Mouse (Mus musculus) heart, adult 2 months (tissue): ENCODE measurements around the gene Aox2. TPM values are rescaled to one million over a fixed set of nuclear protein-coding genes. Genes with fewer than 3 reads are reported as not detected.

Source experiments
- DNase-seq, 2 experiments: peaks; one replicate each; pipeline ENCODE4 v3.0.0; 2021
- H3K27ac ChIP-seq: fragments of 200-600 bp; 2 replicates; pipeline ENCODE4 v1.8.1; 2022
- H3K27me3 ChIP-seq: fragments of 200-500 bp; 2 replicates; pipeline ENCODE4 v1.6.1; 2012; ENCODE audit warnings: mild to moderate bottlenecking, low read length, inconsistent platforms, mixed read lengths; ENCODE audit not compliant: control insufficient read depth, insufficient read depth
- H3K36me3 ChIP-seq: fragments of 200-500 bp; 2 replicates; pipeline ENCODE4 v1.6.1; 2012; ENCODE audit warnings: low read length, inconsistent platforms; ENCODE audit not compliant: control insufficient read depth, insufficient read depth
- H3K4me1 ChIP-seq: fragments of 200-500 bp; 2 replicates; pipeline ENCODE4 v1.6.1; 2011; ENCODE audit warnings: low read length; ENCODE audit not compliant: control insufficient read depth, insufficient read depth
- H3K4me3 ChIP-seq: fragments of 200-600 bp; 2 replicates; pipeline ENCODE4 v1.8.1; 2022
- H3K79me2 ChIP-seq: fragments of 200-500 bp; replicated peaks from 2 replicates; pipeline ENCODE4 v1.6.1; 2012; ENCODE audit warnings: mild to moderate bottlenecking, inconsistent platforms, low read length, moderate library complexity, mixed read lengths; ENCODE audit not compliant: control insufficient read depth, insufficient read depth
- H3K9ac ChIP-seq: fragments of 200-500 bp; 2 replicates; pipeline ENCODE4 v1.6.1; 2012; ENCODE audit warnings: low read depth, mild to moderate bottlenecking, control low read depth, inconsistent platforms, low read length, mixed read lengths
- CTCF ChIP-seq: fragments of 200-600 bp; IDR thresholded peaks from 2 replicates; pipeline ENCODE4 v1.8.1; 2022; ENCODE audit warnings: antibody characterized with exemption, mild to moderate bottlenecking, moderate library complexity
- EP300 ChIP-seq: fragments of 200-500 bp; IDR thresholded peaks from 2 replicates; pipeline ENCODE4 v1.6.1; 2011; ENCODE audit warnings: low read depth, low read length, control low read depth; ENCODE audit not compliant: insufficient read depth
- POLR2A ChIP-seq: fragments of 200-500 bp; IDR thresholded peaks from 2 replicates; pipeline ENCODE4 v1.6.1; 2011; ENCODE audit warnings: mild to moderate bottlenecking, low read depth, low read length, control low read depth; ENCODE audit not compliant: insufficient read depth
- WGBS: fragments of 180-500 bp; shearing (Covaris S2); methylation state at CpG from one replicate; pipeline ENCODE4 v1.1.7; 2018; 5-methylcytosine and 5-hydroxymethylcytosine counted together
- intact Hi-C: fragments of 180-260 bp; cut with DNase I; formaldehyde crosslinking; loops from one replicate; pipeline ENCODE4 v1.15.1; 2025
- polyA plus RNA-seq: library from polyadenylated mRNA; depleted of rRNA; stranded (reverse); fragments of >200 nt; gene quantifications from 2 replicates; pipeline ENCODE4 v1.2.3, GENCODE M21; 2012
- total RNA-seq, 2 experiments: library from RNA; stranded (reverse); gene quantifications; 2 replicates each; pipeline ENCODE4 v1.2.3; 2021

The Aox2 gene
- total and polyA plus RNA-seq, 3 experiments, result not detected

DNA sequence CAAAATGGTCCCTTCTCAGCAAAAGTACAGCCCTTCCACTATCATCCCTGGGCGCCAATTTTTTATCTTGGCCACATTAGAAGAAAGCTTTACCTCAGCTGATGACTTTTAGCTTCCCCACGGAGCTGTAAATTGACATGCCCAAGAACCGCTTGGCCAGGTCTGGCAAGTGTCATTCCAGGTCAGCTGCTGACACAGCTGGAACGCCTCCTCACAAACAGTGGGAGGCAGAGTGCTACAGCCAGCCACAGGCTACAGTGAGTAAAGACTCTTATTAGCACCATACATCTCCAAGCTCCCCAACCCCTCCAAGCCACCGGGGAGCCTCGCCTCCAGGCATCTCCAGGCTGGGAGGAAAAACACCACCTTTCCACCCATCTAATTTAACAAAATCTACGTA, 63.5 kb downstream of the Aox2 start:
- Histone ChIP-seq H3K9ac (no peak overlapping the region), H3K36me3 (no peaks in the 10 kb centered on the region), H3K4me1 (peaks cover 1% of the 10 kb centered on the region; the same call in 1 of the 2 replicates), H3K4me3 (no peak overlapping the region), H3K79me2 (no peaks in the 10 kb centered on the region), H3K27me3 (no peaks in the 10 kb centered on the region), H3K27ac (no peak overlapping the region)
- WGBS, result 20% methylated on average over 7 of the region's 7 CpGs
- intact Hi-C loops, result no loop called here
- peak; percentile 30 to 32 for DNase-seq
- TF ChIP-seq CTCF (no peak), EP300 (no peak), POLR2A (no peak)

DNA sequence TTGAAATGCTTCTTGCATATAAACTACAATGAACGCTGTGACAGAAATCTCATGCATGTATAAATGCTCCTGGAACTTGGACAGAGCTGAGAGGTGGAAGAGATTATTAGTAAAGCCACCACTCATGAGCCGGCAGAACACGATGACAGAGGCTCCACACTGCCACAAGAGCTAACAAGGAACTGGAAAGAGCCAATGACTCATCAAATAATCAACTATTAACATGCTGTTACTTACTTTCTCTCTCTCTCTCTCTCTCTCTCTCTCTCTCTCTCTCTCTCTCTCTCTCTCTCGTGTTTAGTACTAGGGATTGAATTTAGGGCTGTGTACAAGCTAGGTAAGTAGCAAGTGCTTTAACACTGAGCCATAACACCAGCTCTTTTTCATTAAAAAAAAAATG, 65.7 kb downstream of the Aox2 start:
- Histone ChIP-seq H3K4me3 (no peak overlapping the region), H3K9ac (no peak overlapping the region), H3K4me1 (peaks cover 1% of the 10 kb centered on the region; the same call in 1 of the 2 replicates), H3K27ac (no peak overlapping the region), H3K79me2 (no peaks in the 10 kb centered on the region), H3K27me3 (no peaks in the 10 kb centered on the region), H3K36me3 (no peaks in the 10 kb centered on the region)
- intact Hi-C loops, result no loop called here
- 58% methylated on average over 4 of the region's 4 CpGs for WGBS
- DNase-seq, result no peak
- TF ChIP-seq CTCF, result no peak
- TF ChIP-seq POLR2A, result no peak
- no peak for TF ChIP-seq EP300

DNA sequence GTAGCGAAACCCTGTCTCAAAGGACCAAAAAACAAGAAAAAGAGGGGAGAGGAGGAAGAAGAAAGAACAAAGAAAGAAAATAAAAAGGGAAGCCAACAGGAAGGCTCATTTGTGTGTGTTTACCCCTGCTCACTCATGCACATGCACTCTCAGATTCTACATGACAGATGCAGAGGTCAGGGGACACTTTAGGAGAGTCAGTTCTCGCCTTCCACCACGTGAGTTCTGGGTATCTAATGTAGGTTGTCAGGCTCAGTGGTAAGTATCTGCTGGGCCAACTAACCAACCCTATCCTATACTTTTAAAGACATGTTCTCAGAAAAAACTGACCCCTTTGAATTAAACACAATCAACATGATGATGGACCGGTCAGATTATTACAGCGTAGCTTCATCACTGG, 66.4 kb downstream of the Aox2 start:
- intact Hi-C loops, result no loop called here

DNA sequence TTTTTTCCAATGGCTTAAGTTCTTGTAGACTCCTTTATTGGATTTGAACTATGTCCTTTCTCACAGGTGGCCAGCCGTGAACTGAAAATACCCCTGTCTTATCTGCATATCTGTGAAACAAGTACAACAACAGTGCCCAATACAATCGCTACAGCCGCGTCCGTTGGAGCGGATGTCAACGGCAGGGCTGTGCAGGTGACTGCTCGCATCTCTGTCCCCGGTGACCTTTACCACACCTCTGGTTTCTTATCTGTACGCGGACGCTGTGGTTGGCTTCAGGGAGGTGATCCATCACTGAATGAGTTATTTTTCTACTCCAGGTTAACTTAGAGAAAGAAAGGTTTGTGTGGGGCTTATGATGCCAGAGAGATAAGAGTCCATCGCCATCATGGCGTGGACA, 68.0 kb downstream of the Aox2 start:
- intact Hi-C loops, result no loop called here
- no peak overlapping the region for H3K4me3 ChIP-seq
- TF ChIP-seq CTCF (no peak), EP300 (no peak), POLR2A (no peak)
- H3K27me3 ChIP-seq, result no peaks in the 10 kb centered on the region
- no peak for DNase-seq
- H3K36me3 ChIP-seq, result no peaks in the 10 kb centered on the region
- H3K9ac ChIP-seq, result no peak overlapping the region
- 0 out of 2 replicates have a peak, but pooled peaks cover 1% of the 10 kb centered on the region for H3K4me1 ChIP-seq
- H3K79me2 ChIP-seq, result no peaks in the 10 kb centered on the region
- no peak overlapping the region for H3K27ac ChIP-seq
- 84% methylated on average over 14 of the region's 14 CpGs for WGBS

More for the DNA sequence above, 66.4 kb downstream of the Aox2 start:
- no peak overlapping the region for H3K4me3 ChIP-seq
- TF ChIP-seq CTCF (no peak), POLR2A (no peak), EP300 (no peak)
- 90% methylated on average over 5 of the region's 5 CpGs for WGBS
- no peaks in the 10 kb centered on the region for H3K79me2 ChIP-seq
- H3K4me1 ChIP-seq, result peaks cover 1% of the 10 kb centered on the region; the same call in 1 of the 2 replicates
- no peaks in the 10 kb centered on the region for H3K36me3 ChIP-seq
- no peak overlapping the region for H3K9ac ChIP-seq
- H3K27me3 ChIP-seq, result no peaks in the 10 kb centered on the region
- DNase-seq, result no peak
- H3K27ac ChIP-seq, result no peak overlapping the region

DNA sequence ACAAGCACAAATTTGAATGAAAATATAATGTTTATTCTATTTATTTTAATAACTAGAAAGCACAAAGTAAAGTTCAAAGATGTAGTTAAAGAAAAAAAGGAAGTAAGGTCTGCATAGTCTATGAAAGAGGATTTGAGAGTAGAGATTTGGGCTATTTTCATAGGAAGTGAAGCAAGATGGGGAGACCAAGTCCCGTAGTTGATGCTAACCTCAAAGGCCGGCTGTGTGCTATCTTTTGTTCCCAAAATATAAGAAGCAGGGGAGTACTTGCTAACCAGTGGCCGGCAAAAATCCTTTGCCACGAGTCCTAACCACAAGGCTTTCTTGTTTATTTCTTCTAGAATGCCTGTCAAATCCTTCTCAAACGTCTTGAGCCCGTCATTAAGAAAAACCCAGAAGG, 70.6 kb downstream of the Aox2 start:
- Histone ChIP-seq H3K9ac (no peak overlapping the region), H3K79me2 (no peaks in the 10 kb centered on the region), H3K4me1 (no peaks in the 10 kb centered on the region), H3K4me3 (no peak overlapping the region), H3K27me3 (no peaks in the 10 kb centered on the region), H3K27ac (no peak overlapping the region), H3K36me3 (no peaks in the 10 kb centered on the region)
- WGBS, result 65% methylated on average over 6 of the region's 6 CpGs
- TF ChIP-seq POLR2A (no peak), EP300 (no peak), CTCF (no peak)
- DNase-seq, result no peak
- intact Hi-C loops, result no loop called here

DNA sequence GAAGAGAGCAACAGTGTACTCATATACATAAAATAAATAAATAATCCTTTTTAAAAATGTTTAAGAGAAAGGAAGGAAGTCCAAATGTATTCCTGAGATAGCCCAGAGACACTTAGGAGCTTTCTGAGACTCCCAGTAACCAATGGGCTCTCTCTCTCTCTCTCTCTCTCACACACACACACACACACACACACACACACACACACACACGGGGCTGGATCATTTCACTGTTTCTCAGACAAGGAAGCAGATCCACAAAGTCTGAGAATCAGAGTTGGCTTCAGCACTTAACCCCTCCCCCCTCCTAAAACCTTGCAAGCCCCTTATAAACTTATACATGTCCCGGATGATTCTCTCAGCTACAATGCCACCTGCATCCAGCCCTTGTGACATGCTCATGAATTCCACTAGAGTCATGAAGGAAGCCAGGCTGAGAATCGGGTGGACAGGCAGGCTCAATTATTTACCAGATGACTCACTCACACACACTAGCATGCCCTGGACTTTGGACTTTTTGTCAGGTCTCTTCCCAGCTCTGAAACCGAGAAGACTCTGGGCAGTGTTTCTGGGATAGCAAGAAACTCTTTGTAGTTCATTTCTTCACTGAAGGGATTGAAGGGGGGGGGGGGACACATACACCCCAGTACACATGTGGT, 75.2 kb downstream of the Aox2 start:
- H3K4me1 ChIP-seq, result no peaks in the 10 kb centered on the region
- DNase-seq, result no peak
- TF ChIP-seq POLR2A, result no peak
- no peak for TF ChIP-seq EP300
- no peak for TF ChIP-seq CTCF
- H3K9ac ChIP-seq, result no peak overlapping the region
- no peaks in the 10 kb centered on the region for H3K79me2 ChIP-seq
- no peaks in the 10 kb centered on the region for H3K27me3 ChIP-seq
- H3K36me3 ChIP-seq, result no peaks in the 10 kb centered on the region
- intact Hi-C loops, result no loop called here
- 48% methylated on average over 4 of the region's 4 CpGs for WGBS
- no peak overlapping the region for H3K27ac ChIP-seq
- H3K4me3 ChIP-seq, result no peak overlapping the region
